Mouse (Mus musculus): ENCODE results near the gene Slc7a3.
"Not testable (repeated sequence)": the region's sequence is repeated elsewhere in the genome, so short reads cannot be mapped to it uniquely, and the experiment has no call there.

The Slc7a3 gene

DNA sequence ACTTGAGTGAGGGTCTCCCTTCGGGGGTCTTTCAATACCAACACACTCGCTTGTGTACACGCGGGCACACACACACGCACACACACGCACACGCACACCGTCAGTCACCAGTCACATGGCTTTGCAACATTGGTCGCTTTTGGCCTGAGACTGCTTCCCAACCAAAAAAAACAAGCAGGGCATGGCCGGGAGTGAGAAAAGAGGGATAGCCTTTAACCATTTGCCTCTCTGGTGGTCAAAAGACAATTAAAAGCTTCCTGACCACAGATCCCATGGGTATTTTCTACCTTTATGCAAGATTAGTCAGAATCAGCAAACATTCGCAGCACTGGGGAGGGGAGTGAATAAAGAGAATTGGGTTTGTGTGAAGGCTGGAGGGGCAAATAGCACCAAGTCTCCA, at the start of gene Slc7a3:
TSS of gene Slc7a3 (minus strand) at position 101 of the 400 bp plus-strand sequence.
- no peak for DNase-seq (ENCODE audit: low spot score in 2 of 2)

DNA sequence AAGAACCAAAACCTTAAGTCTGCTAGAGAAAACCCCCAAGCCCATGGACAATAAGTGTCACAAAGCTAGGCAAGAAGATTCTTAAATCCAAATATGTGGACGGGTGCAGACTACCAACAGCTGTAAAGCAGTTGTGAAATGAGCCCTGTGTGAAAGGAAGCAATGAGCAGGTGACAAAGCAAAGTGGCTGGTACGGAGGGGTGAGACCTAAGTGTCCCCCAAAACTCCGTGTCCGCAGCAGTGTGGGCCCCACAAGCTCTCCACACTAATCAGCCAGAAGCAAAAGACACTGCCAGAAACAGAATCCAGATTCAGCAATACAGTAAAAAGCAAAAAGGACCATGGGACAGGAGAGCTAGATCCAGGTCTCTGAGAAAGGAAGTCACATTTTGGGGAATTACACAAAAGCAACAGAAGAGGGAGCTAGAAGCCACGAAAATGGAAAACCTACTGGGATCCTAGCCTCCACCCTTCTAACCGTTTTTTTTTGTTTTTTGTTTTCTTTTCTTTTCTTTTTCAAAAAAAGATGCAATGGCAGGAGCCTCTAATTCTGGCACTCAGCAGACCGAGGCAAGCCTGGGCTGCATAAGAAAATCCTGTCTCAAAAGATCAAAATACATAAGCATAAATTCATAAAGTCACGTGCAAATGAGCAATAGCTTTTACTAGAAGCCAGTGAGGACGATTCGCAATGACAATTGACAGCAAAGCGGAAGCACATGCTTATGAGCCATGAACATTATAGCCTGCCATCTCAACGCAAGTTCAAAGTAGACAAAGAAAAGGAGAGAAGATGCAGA, 46.4 kb upstream of the Slc7a3 start:
- no peak for DNase-seq (ENCODE audit: low spot score in 2 of 2)

DNA sequence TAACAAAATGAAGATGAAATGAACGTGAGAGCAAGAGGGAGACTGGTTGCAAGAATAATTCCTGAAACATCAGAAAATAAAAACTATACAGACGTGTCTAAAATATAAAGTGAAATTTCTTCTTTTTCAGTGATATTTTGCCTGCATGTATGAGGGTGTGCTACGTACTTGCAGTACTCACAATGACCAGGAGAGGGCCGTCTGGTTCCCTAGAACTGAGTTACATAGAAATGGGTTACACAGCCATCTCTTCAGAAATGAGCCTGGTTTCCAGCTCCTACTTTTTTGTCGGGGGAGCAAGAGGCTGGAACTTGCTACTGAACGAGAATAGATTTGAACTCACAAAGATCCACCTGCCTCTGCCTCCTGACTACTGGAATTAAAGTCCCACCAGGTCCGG, 45.2 kb upstream of the Slc7a3 start:
- peak; percentile 27 to 57 for DNase-seq (ENCODE audit: low spot score in 2 of 2)

DNA sequence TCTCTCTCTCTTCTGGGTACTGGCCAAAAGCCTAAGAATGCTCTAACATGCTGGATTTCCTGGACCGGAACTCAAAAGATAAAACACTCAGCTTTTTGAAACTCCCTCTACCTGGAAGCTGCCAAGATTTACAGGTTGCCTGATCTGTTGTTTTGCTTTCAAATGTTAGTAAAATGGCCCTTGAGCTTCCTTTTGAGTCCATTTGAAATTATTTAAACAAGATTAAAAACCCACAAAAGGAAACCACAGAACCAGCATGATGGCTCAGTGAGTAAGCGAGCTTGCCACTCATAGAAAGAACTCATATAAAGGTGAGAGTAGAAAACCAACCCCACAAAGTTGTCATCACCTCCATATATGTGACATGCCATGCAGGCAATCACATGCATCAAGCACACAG, 42.7 kb upstream of the Slc7a3 start:
- no peak for DNase-seq (ENCODE audit: low spot score in 2 of 2)

DNA sequence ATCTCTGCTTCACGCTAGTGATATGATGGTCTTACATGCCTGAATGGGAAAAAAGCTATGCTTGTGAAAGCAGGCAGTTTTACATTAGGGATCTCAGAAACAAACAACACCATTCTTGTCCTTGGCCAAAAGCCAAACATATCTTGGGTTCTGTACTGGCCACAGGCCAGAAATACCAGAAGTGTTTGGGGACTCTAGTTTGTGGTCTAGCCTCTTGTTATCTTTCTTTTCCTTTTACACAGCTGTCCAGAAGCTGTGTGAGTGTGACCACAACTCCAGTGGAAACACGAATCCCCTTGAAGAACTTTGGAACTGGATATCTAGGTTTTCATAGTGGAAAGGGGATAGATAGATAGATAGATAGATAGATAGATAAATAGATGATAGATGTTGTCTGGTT, 41.2 kb upstream of the Slc7a3 start:
- DNase-seq (ENCODE audit: low spot score in 2 of 2), result no peak

DNA sequence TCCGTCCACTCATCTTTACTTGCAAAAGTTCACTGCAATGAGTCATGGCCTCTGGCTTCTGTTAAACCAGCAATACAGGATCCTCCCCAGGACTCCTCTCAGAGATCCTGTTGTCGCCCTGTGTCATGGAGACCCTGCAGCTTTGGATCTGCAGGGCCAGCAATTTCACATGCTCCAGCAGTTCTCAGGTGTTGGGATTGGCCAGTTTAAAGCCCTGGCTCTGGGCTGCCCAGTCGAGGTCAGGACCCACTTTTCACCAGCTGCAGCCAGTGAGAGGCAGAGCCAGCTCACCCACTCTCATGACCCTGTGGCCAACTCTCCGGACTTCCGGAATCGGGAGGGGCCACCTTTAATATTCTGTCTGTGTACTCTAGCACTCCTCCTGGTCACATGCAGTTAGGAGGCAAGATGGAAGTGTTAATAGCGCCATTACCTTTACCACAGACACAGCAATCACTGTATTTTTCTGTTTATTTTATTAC, 40.7 kb upstream of the Slc7a3 start:
- peak; percentile 2 to 16 for DNase-seq (ENCODE audit: low spot score in 2 of 2)

DNA sequence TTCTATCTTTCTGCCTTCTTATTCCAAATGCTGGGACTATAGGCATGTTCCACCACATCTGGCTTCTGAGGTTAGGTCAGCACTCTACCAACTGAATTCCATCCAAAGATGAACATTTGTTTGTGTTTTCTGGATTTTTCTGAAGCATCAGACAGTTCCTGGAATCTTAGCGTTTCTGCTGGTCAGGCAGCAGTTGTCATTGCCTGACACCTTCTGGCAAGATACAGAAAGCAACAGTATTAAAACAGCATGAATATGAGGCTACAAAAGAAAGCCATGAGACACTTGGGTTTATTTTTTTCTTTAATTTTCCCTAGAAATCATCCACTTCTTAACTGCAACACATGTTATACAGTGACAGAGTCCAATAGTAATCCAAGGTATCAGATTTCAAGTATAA, 34.7 kb upstream of the Slc7a3 start:
- DNase-seq (ENCODE audit: low spot score in 2 of 2), result no peak

DNA sequence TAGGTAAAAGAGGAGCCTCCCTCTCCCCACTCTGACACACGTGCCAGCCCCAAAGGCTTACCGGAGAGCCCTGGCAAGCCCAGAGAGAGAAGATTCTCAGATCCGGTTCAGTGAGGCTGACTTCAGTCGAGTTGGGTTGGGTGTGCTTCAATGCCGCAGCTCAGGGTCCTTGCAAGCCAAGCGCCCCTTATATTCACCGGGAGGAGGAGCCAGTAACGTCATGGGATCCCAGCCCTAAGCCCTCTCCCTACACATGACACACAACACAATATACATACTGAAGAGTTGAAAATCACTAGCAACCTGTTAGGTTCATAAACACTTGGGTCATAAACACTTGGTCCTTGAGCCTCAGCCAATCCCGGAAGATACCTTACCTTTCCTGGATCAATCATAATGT, 609 bp downstream of the Slc7a3 start:
- DNase-seq (ENCODE audit: low spot score in 2 of 2), result not testable (repeated sequence)

DNA sequence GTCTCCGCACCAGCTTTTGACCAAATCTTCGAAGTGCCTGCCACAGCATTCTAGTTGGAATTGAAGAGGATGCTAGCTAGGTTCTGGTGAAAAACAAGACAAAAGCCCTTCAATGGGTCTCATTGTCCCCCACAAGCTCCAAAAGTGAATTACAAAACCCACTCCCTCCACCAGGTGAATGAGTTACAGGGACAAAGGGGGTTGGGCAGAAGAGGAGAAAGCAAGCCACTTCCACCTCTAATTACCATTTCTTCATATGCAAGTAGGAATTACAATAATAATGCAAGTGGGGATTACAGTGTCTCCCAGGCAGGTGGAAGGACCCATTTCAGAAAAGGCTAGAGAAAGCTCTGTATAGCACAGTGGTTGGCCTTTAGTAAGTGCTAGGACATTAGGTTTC, 1.6 kb downstream of the Slc7a3 start:
- DNase-seq (ENCODE audit: low spot score in 2 of 2), result no peak

DNA sequence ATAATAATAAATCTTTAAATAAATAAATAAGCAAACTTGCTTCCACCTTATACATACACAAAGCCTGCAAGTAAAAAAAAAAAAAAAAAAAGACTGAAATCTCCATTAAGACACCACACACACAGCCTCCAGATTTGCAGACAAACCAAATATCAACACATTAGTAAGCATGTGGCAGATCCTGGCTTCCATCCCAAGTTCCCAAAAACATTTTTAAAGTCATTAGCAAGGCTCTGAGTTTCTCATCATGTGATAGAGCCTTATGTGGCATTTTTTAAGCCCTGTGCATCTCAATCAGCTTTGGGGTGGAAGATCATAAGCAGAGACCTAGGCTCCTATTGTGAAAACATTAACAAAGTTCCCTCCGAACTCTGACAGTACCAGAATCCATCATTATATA, 20.6 kb downstream of the Slc7a3 start:
- no peak for DNase-seq (ENCODE audit: low spot score in 2 of 2)

DNA sequence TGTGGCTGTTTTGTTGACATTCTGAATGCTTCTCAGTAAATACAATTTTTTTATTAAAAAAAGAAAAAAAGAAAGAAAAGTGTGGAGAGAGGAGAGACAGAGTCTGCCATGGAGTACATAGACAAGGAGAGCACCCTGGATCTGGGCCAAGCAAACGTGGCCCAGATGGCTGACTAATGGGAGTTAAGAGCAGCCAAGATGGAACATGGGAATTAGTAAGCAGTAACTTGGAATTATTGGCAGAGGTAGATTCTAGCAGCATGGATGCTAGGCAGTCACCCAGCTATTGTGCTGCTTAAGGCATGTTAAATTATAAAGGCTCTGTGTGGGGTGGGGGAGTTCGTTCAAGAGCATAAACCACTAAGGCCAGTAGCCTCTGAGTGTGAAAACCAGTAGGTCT, 22.3 kb downstream of the Slc7a3 start:
- no peak for DNase-seq (ENCODE audit: low spot score in 2 of 2)

DNA sequence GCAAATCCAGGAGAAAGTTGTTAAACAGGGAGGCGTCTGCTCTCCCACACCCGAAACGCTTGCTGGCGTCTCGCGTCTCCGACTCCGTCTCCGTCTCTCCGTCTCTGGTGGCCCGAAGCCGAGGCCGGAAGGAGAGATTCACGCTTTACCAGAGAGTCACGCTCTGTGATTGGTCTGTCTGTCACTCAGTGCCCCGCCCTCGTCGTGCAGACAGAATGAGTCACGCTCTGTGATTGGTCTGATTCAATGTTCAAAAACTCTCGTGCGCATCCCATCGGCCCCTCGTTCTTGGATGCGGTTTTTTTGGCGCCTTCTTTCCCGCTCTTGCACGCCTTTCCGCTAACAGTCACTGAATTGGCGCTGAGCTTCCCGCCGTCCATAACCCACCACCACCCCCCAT, 26.3 kb downstream of the Slc7a3 start, which contains the start of gene Tex11:
TSS of gene Tex11 (minus strand) at position 127 of the 400 bp plus-strand sequence.
- no peak for DNase-seq (ENCODE audit: low spot score in 2 of 2)
